Mouse (Mus musculus) liver, embryonic 11.5 days (tissue): ENCODE data around the gene Ywhag. TPM values are rescaled to one million over a fixed set of nuclear protein-coding genes. Genes with fewer than 3 reads are reported as not detected.

ENCODE experiments used
- ATAC-seq: fragments of 200-750 bp; cut with Nextera tagmentation; replicated peaks from 2 replicates; pipeline ENCODE4 v1.8.0; 2017; ENCODE audit warnings: moderate number of reproducible peaks, mild to moderate bottlenecking, moderate TSS enrichment, moderate library complexity; ENCODE audit not compliant: low FRiP score
- DNase-seq: peaks from one replicate; pipeline ENCODE4 v3.0.0-alpha.2; 2017; ENCODE audit warnings: low spot score
- H3K27ac ChIP-seq: fragments of 300-500 bp; sonication (generic); 2 replicates; pipeline ENCODE4 v1.5.1; 2014; ENCODE audit warnings: mild to moderate bottlenecking, low read depth, low read length, control low read depth
- H3K27me3 ChIP-seq: fragments of 300-500 bp; sonication (generic); replicated peaks from 2 replicates; pipeline ENCODE4 v1.6.1; 2014; ENCODE audit warnings: low read length, mixed read lengths; ENCODE audit not compliant: control insufficient read depth, insufficient read depth
- H3K36me3 ChIP-seq: fragments of 300-500 bp; sonication (generic); 2 replicates; pipeline ENCODE4 v1.6.1; 2014; ENCODE audit warnings: mild to moderate bottlenecking, low read length, moderate library complexity, mixed read lengths; ENCODE audit not compliant: control insufficient read depth, insufficient read depth
- H3K4me1 ChIP-seq: fragments of 300-500 bp; sonication (generic); replicated peaks from 2 replicates; pipeline ENCODE4 v1.6.1; 2014; ENCODE audit warnings: low read length, mixed read lengths; ENCODE audit not compliant: control insufficient read depth, insufficient read depth
- H3K4me2 ChIP-seq: fragments of 300-500 bp; sonication (generic); 2 replicates; pipeline ENCODE4 v1.6.1; 2014; ENCODE audit warnings: mild to moderate bottlenecking, control low read depth, moderate library complexity
- H3K4me3 ChIP-seq: fragments of 300-500 bp; sonication (generic); 2 replicates; pipeline ENCODE4 v1.5.1; 2014; ENCODE audit warnings: low read depth, low read length, control low read depth
- H3K9ac ChIP-seq: fragments of 300-500 bp; sonication (generic); 2 replicates; pipeline ENCODE4 v1.6.1; 2014; ENCODE audit warnings: low read depth, low read length, control low read depth
- H3K9me3 ChIP-seq: fragments of 300-500 bp; sonication (generic); 2 replicates; pipeline ENCODE4 v1.6.1; 2016; ENCODE audit warnings: low read length, inconsistent platforms, mixed read lengths; ENCODE audit not compliant: control insufficient read depth
- WGBS: fragments of 180-500 bp; shearing (Covaris S2); extraction: QIAGEN DNeasy Blood & Tissue Kit; methylation state at CpG from one replicate; pipeline ENCODE4 v1.1.7; 2014; 5-methylcytosine and 5-hydroxymethylcytosine counted together
- polyA plus RNA-seq: library from polyadenylated mRNA; unstranded; fragments of >200 nt; fragmentation: Nextera tagmentation; extraction: Ambion mirVana; gene quantifications from 2 replicates; pipeline ENCODE4 v1.2.1, GENCODE M21; 2014

The Ywhag gene
- polyA plus RNA-seq, 1 experiment from 2014 or later, result 99.8 TPM

- ATAC-seq (no peak), DNase-seq (no peak)
- Histone ChIP-seq H3K27ac (no peak overlapping the region), H3K4me3 (no peak overlapping the region), H3K36me3 (peaks cover 40% of the 10 kb centered on the region), H3K27me3 (no peaks in the 10 kb centered on the region), H3K9ac (no peak overlapping the region), H3K4me2 (no peak overlapping the region), H3K4me1 (peaks cover 14% of the 10 kb centered on the region), H3K9me3 (no peaks in the 10 kb centered on the region)
- WGBS, result 85% methylated on average over 6 of the region's 6 CpGs
Observed at GRCm38 (mm10) chr5:135929685-135930424, 4.6 kb downstream of the Ywhag start.

GRCm38 (mm10) chr5:135923901-135924300, 10.5 kb downstream of the Ywhag start:
- H3K36me3 ChIP-seq, result peaks cover 44% of the 10 kb centered on the region
- no peak overlapping the region for H3K4me2 ChIP-seq

GRCm38 (mm10) chr5:135919902-135920301, 14.5 kb downstream of the Ywhag start:
- H3K9me3 ChIP-seq, result no peaks in the 10 kb centered on the region
- DNase-seq, result no peak
- ATAC-seq, result no peak
- no peak overlapping the region for H3K27ac ChIP-seq
- no peaks in the 10 kb centered on the region for H3K27me3 ChIP-seq
- H3K36me3 ChIP-seq, result peaks cover 49% of the 10 kb centered on the region
- H3K4me2 ChIP-seq, result no peak overlapping the region
- H3K4me3 ChIP-seq, result no peak overlapping the region
- peaks cover 5% of the 10 kb centered on the region; the same call in 1 of the 2 replicates for H3K4me1 ChIP-seq
- no peak overlapping the region for H3K9ac ChIP-seq
- WGBS, result 87% methylated on average over 3 of the region's 3 CpGs

More at GRCm38 (mm10) chr5:135923901-135924300, 10.5 kb downstream of the Ywhag start:
- 87% methylated on average over 7 of the region's 7 CpGs for WGBS
- H3K4me1 ChIP-seq, result no peaks in the 10 kb centered on the region
- no peak overlapping the region for H3K27ac ChIP-seq
- ATAC-seq (no peak), DNase-seq (no peak)
- no peaks in the 10 kb centered on the region for H3K9me3 ChIP-seq
- no peaks in the 10 kb centered on the region for H3K27me3 ChIP-seq
- no peak overlapping the region for H3K4me3 ChIP-seq
- H3K9ac ChIP-seq, result no peak overlapping the region

- ATAC-seq, result no peak
- 89% methylated on average over 5 of the region's 5 CpGs for WGBS
- no peak for DNase-seq
- no peaks in the 10 kb centered on the region for H3K9me3 ChIP-seq
- H3K36me3 ChIP-seq, result peaks cover 51% of the 10 kb centered on the region
- no peak overlapping the region for H3K27ac ChIP-seq
- H3K9ac ChIP-seq, result no peak overlapping the region
- no peaks in the 10 kb centered on the region for H3K27me3 ChIP-seq
- no peak overlapping the region for H3K4me3 ChIP-seq
- no peak overlapping the region for H3K4me2 ChIP-seq
- H3K4me1 ChIP-seq, result peaks cover 17% of the 10 kb centered on the region
Observed at GRCm38 (mm10) chr5:135918593-135918992, 15.8 kb downstream of the Ywhag start.

- H3K36me3 ChIP-seq, result peaks cover 51% of the 10 kb centered on the region
- ATAC-seq, result no peak
Observed at GRCm38 (mm10) chr5:135918059-135918437, 16.4 kb downstream of the Ywhag start.

GRCm38 (mm10) chr5:135917327-135918058, 16.9 kb downstream of the Ywhag start:
- no peak overlapping the region for H3K4me3 ChIP-seq
- ATAC-seq (no peak), DNase-seq (no peak)
- no peak overlapping the region for H3K27ac ChIP-seq
- peaks cover 49% of the 10 kb centered on the region for H3K36me3 ChIP-seq
- H3K4me2 ChIP-seq, result no peak overlapping the region
- WGBS, result 91% methylated on average over 8 of the region's 8 CpGs
- no peaks in the 10 kb centered on the region for H3K27me3 ChIP-seq
- H3K9me3 ChIP-seq, result no peaks in the 10 kb centered on the region
- no peak overlapping the region for H3K9ac ChIP-seq
- peaks cover 22% of the 10 kb centered on the region for H3K4me1 ChIP-seq

More at GRCm38 (mm10) chr5:135918059-135918437, 16.4 kb downstream of the Ywhag start:
- Histone ChIP-seq H3K4me1 (peaks cover 22% of the 10 kb centered on the region), H3K27me3 (no peaks in the 10 kb centered on the region), H3K4me3 (no peak overlapping the region), H3K9me3 (no peaks in the 10 kb centered on the region), H3K9ac (no peak overlapping the region), H3K27ac (no peak overlapping the region), H3K4me2 (no peak overlapping the region)
- 86% methylated on average over 5 of the region's 5 CpGs for WGBS
- DNase-seq, result no peak

GRCm38 (mm10) chr5:135916601-135917000, 17.8 kb downstream of the Ywhag start:
- Histone ChIP-seq H3K9ac (no peak overlapping the region), H3K4me2 (no peak overlapping the region), H3K36me3 (peaks cover 44% of the 10 kb centered on the region), H3K9me3 (no peaks in the 10 kb centered on the region), H3K4me3 (no peak overlapping the region), H3K27me3 (no peaks in the 10 kb centered on the region), H3K27ac (no peak overlapping the region), H3K4me1 (peaks cover 22% of the 10 kb centered on the region)
- ATAC-seq, result no peak
- DNase-seq, result no peak
- WGBS, result 96% methylated on average over 3 of the region's 3 CpGs

GRCm38 (mm10) chr5:135916051-135916565, 18.3 kb downstream of the Ywhag start:
- ATAC-seq (no peak), DNase-seq (no peak)
- H3K9me3 ChIP-seq, result no peaks in the 10 kb centered on the region
- H3K36me3 ChIP-seq, result peaks cover 46% of the 10 kb centered on the region
- peaks cover 22% of the 10 kb centered on the region for H3K4me1 ChIP-seq
- H3K27ac ChIP-seq, result no peak overlapping the region
- H3K27me3 ChIP-seq, result no peaks in the 10 kb centered on the region
- H3K9ac ChIP-seq, result no peak overlapping the region; the same call in 1 of the 2 replicates
- WGBS, result 90% methylated on average over 6 of the region's 6 CpGs
- no peak overlapping the region for H3K4me2 ChIP-seq
- H3K4me3 ChIP-seq, result no peak overlapping the region
